Mouse (Mus musculus): Measurements from ENCODE around the gene Retsat.
A peak's percentile ranks its signal among the peaks of the same experiment; 100 is the strongest.

Retsat gene

GRCm38 (mm10) chr6:72597956-72598753 is at the start of gene Retsat, which contains the start of gene Elmod3:
Retsat (plus strand) TSS chr6:72598475.
Elmod3 (minus strand) TSS chr6:72598413.
- peak; percentile 98 for DNase-seq (ENCODE audit: low spot score)

- peak; percentile 52 for DNase-seq (ENCODE audit: low spot score)
Observed at GRCm38 (mm10) chr6:72549041-72549580, 49.2 kb upstream of the Retsat start.

DNA sequence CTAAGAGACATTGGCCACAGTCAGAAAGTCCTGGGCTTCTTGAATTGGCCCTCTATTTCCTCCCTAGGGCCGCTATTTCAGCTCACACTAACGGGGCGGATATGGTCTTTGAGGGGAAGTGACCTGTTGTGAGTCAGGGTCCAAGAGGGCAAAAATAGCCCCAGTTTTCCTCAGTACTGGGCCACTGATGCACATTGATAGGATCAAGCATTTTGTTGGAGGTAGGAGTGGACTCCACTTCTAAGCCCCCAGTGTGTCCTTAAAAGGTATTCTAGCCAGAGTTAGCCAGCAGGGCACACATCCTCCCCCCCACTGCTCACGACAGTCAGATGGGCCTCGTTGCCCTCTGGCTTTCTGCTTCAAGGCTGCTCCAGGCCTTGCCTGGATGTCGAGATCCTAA is 48.2 kb upstream of the Retsat start:
- DNase-seq (ENCODE audit: low spot score) = no peak

- DNase-seq (ENCODE audit: low spot score) = no peak
Observed at GRCm38 (mm10) chr6:72550503-72551100, 47.7 kb upstream of the Retsat start.

GRCm38 (mm10) chr6:72552171-72553078 is 45.9 kb upstream of the Retsat start:
- DNase-seq (ENCODE audit: low spot score) = peak; percentile 76

- no peak for DNase-seq (ENCODE audit: low spot score)
Observed at GRCm38 (mm10) chr6:72553079-72553412, 45.2 kb upstream of the Retsat start.

GRCm38 (mm10) chr6:72560801-72561200 is 37.5 kb upstream of the Retsat start:
- no peak for DNase-seq (ENCODE audit: low spot score)

GRCm38 (mm10) chr6:72562486-72562885 is 35.8 kb upstream of the Retsat start:
- no peak for DNase-seq (ENCODE audit: low spot score)

GRCm38 (mm10) chr6:72562894-72563293 is 35.4 kb upstream of the Retsat start:
- no peak for DNase-seq (ENCODE audit: low spot score)

DNA sequence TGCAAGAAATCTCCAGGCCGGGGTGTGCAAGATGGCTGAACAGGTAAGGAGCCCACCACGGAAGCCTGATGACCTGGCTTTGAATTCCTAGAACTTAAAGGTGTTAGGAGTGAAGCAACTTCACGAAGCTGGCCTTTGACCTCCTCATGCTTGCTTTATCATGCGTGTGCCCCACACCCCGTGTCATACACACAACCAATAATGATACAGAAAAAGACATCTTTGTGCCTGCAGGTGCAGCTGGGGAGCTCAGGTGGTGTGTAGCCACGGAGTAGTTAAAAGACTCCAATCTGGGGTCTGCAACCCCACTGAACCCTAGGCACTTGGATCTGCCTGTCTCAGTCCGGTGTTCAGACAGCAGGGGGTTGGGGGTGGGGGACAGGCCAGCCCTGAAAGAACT is 32.8 kb upstream of the Retsat start:
- DNase-seq (ENCODE audit: low spot score) = no peak

- DNase-seq (ENCODE audit: low spot score) = peak; percentile 87
Observed at GRCm38 (mm10) chr6:72566044-72566443, 32.2 kb upstream of the Retsat start.

- no peak for DNase-seq (ENCODE audit: low spot score)
Observed at GRCm38 (mm10) chr6:72567508-72567907, 30.8 kb upstream of the Retsat start.

- no peak for DNase-seq (ENCODE audit: low spot score)
Observed at GRCm38 (mm10) chr6:72568736-72569135, 29.5 kb upstream of the Retsat start.

GRCm38 (mm10) chr6:72570644-72571397 is 27.5 kb upstream of the Retsat start:
- no peak for DNase-seq (ENCODE audit: low spot score)

DNA sequence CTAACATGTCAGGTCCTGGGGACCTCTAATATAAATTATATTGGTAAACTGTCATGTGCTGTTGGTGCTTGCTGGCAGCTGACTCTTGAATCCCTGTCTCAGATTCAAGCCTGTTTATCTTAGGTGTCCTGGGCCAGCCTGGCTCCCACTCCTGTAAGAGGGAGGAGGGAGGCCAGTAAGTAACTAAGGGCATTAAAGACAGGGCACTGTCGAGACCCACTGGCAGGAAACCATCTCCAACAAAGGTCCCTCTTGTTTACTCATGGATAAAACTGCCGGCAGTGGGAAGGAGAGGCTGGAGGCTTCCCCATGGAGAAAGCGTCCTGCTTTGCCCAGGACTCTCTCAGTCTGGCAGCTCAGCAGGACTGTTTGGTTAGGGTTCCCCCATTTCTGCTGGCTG is 26.4 kb upstream of the Retsat start:
- no peak for DNase-seq (ENCODE audit: low spot score)

DNA sequence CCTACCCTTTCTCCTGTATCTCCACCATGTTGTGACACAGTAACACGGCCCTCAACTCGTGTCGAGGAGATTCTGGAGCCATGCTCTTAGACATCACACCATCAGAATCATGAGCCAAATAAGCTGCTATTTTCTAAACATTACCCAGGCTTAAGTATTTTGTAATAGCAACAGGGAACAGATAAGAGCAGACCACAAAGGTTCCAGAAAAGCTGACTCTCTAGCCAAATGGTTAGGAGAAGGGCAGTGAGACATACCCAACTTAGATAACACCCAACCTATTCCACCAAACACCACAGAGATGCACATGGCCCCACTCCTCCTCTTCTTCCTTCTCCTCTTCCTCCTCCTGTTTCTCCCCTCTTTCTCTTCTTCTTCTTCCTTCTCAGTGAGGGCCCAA is 22.2 kb upstream of the Retsat start:
- DNase-seq (ENCODE audit: low spot score) = no peak

DNA sequence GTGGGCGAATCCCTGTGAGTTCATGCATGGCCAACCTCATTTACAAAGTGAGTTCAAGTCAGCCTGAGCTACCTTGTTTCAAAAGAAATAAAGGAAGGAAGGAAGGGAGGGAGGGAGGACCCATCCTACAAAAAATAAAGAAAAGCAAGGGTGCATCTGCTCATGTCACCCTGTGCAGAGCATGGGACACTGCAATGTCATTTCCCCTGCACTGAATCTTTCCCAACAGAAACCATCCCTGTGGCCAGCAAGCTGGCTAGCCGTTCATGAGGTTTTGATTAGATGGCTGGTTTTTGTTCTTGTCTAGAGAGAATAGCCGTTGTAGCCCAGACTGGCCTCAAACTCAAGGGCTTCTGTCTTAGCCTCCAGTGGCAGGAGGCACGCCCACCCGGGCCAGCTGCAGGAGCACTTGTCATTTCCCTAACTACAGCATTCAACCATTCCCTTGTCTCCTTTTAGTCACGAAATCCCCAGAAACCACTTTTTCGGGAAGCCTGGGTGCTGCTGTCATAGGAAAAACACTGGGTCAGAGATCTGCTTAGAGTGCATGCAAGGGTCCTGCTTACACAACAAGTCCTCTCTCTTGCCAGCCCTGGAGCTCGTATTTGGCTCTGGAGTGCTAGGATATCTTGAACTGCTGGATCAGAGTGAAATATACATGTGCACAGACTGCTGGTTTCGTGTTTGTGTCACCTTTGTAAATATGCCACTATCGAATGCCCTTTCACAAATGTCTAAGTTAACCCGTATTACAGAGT is 16.5 kb upstream of the Retsat start:
- peak; percentile 28 for DNase-seq (ENCODE audit: low spot score)

GRCm38 (mm10) chr6:72583211-72583839 is 14.9 kb upstream of the Retsat start:
- no peak for DNase-seq (ENCODE audit: low spot score)

DNA sequence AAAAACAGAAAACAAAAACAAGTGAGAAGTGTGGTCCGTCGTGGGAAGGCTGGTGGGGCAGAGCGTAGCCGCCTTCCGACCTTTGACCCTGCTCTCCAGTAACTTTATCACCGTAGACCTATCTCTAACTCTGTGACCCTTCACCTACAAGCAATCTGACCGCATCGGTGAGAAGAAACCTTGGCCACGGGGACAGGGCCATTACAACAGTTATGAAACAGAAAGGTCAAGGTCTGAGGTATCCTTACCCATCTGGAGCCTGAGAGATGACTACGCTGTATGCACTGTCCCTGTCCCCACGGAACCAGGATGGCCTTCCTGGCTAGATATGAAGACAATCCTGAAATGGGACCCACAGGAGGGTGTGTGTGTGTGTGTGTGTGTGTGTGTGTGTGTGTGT is 14.1 kb upstream of the Retsat start:
- DNase-seq (ENCODE audit: low spot score) = no peak

DNA sequence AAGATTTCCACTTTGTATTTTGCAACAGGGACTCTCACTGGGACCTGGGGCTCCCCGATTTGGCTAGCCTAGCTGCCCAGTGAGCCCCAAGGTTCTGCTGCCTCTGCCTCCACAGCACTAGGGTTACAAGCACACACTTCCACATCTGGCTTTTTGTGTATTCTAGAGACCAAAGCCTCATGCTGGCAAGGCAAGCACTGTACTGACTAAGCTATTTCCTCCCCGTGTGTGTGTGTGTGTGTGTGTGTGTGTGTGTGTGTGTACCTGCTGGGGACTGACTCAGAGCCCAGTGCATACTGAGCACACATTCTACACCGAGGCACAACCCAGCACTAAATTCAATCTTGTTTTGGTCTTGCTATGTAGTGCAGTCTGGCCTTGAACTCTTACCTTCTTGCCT is 11.6 kb upstream of the Retsat start:
- DNase-seq (ENCODE audit: low spot score) = no peak

Measured in lung, postnatal 25 days (tissue).